Mouse (Mus musculus): Measurements from ENCODE around the gene Col27a1.

GRCm38 (mm10) chr4:63166323-63166722 is 47.5 kb upstream of the Col27a1 start:
- TF ChIP-seq CTCF (IDR thresholded peaks at IDR 0.05; ENCODE audit: low read depth, low read length) (no peak), EP300 (IDR thresholded peaks at IDR 0.05; ENCODE audit: insufficient read depth, low read depth, low read length) (no peak)

Measured in ES-Bruce4 (cell line).